Mouse (Mus musculus) CH12F3 (cell line): ENCODE results near the gene Rsg1.

Source experiments
- in situ Hi-C: fragments of 300-500 bp; cut with MboI; formaldehyde crosslinking; loops from 2 replicates; pipeline ENCODE4 v1.14.3; 2020; ENCODE audit warnings: low sequenced_read_pairs

Gene Rsg1

GRCm38 (mm10) chr4:141271228-141271627, 57.5 kb downstream of the Rsg1 start:
- in situ Hi-C loops: no loop called here

- in situ Hi-C loops: no loop called here
Observed at GRCm38 (mm10) chr4:141271721-141272120, 58.0 kb downstream of the Rsg1 start.

GRCm38 (mm10) chr4:141272878-141273277, 59.1 kb downstream of the Rsg1 start:
- in situ Hi-C loops: no loop called here

GRCm38 (mm10) chr4:141273296-141273695, 59.5 kb downstream of the Rsg1 start:
- in situ Hi-C loops: no loop called here

- in situ Hi-C loops: no loop called here
Observed at GRCm38 (mm10) chr4:141274485-141275341, 61.0 kb downstream of the Rsg1 start.
